Mouse (Mus musculus): Measurements from ENCODE around the gene Hoxd1.

The Hoxd1 gene

DNA sequence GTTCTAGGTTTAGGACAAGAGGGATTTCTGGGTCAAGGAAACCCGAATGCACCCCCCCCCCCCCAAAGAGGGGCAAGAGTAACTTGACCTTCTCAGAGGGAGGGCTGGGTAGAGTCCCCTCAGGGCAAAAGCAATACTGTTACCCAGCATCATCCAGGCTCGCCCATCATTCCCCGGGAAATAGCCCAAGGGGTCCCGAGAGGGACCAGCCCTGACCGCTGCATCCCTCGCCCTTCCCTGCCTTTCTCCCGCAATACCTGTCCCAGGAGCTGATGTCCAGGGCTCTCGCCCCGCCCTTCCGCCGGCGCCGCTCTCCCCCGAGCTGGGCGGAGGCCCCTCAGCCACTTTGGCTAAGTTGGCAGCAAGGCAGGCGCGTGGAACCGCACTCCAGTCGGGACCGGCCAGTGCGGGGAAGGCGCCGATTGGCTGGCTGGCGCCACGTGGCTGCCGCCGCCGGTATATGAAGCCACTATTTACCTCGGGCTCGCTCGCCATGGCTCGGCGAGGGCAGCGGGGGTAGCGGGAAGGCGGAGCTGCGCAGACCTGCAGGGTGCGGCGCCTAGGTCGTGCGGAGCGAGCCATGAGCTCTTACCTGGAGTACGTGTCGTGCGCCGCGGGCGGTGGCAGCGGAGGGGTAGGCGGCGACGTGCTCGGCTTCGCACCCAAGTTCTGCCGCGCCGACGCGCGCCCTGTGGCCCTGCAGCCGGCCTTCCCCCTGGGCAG is at the start of gene Hoxd1:
Gene Hoxd1 (plus strand): TSS at position 459 of the 723 bp plus-strand sequence.
- peak; percentile 75 for DNase-seq

DNA sequence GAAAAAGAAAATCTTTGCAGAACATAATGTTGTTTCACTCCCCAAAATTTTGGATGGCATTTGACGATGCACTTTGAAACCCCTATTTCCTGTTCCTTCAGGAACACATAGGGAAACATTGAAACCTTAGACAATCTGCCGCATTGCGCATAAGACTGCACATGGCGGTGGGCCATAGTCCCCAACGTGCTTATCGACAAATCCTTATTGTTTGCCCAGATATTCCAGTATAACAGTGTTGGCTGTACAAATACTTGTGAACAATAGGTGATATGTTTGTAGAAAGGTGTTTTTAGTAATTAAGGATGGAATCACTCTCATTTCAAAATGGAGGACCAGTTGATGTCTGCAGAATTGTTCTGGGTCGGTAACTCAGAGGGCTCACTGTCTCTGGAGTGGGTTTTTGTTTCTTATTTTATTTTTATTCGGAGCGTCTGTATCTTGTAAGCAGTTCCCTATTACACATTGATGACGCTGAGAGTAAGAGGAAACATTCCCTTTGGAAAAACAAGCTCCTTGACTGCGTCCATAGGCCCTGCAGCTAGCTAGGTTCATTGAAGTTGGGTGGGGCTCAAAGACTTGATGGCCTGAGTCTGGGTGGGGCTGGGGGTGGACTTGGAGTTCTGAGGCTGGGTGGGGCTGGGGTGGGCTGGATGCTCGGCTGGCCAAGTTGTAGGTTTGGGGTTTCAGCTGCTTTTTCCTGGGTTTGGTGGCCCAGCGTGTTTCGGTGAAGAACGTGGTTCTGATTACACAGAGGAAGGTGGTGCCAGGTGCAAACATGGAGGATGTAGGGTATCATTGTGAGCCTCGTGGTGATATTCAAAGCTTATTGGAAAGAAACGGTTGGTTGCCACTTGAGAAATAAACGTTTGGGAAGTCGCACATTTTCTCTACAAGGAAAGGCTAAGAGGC is 49.3 kb upstream of the Hoxd1 start:
- peak; percentile 33 for DNase-seq

DNA sequence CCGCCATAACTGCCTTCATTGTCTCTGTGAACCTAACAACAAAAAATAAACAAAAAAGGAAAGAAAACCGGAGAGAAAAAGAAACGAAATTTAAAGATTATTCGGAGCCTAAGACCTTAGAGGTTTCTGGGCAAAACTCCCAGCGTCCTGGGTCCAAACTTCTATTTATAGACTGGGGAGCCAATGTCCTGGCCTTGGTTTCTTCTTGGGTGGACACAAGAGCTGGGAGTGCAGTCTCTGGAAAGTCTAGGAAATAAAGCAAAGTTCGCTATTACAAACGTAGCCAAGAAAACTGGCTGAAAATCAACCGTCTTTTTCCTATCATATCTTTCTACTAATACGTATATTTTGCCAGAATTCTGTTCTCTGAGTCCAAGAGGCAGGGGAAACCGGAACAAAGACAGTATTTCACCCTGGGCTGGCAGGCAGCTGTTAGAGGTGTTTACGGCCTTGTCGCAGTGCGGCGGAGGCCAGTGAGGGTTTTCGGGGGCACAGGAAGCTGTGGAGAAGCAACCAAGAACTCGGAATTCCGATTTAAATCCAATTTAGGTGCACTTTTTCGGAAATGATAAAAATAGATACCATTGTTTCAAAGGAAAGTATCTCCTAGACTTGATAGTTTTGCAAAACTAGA is 48.5 kb upstream of the Hoxd1 start:
- peak; percentile 56 for DNase-seq

DNA sequence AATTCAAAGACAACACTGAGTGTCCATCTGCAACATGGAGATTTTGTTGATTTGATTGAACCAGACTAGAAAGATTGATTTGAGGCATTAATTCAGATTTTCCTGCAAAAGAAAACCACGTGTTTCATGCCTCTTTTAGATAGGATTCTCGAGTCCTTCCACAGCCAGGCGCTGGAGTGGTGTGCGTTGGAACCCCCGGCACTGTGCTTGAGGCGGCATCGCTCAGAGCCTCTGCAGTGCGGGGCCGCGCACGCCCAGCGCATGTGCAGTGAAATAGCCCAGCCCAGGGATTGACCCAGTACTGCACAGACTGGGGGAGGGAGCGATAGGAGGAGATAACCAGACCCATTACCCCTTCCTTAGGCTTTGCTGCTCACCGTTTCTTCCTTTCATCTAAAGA is 47.9 kb upstream of the Hoxd1 start:
- peak; percentile 79 for DNase-seq

DNA sequence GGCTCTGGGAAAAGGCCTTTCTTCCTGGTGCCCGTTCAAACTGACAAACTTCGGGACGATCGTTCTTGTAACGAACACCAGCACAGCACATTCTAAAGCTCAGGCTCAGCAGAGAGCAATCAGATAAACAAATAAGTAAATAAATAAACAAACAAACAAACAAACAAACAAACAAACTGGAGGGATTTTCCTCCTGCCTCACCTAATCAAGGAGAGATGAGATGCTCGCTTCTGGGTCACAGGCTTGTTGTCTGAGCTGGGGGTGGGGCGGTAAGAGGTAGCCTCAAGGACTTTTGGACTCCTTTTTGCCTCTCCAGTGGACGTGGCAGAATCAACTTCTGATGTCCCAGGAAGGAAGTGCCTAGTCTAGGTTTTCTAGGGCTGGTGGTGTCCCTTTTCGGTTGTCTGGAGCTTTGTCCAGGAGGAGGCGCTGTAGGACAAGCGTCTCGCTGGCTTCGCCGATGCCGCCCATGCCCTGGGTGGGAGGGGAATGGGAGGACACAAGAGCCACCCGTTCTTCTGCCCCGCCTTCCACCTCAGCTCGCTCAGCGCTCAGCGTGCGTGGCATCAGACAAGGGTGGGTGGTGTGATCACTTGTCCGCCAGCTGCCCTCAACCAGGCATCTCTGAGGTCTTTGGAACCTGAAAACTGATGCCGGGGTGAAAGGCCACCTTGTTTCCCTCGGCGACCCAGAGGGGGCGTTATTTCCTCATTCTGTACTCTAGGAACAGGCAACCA is 47.1 kb upstream of the Hoxd1 start:
- peak; percentile 98 for DNase-seq

DNA sequence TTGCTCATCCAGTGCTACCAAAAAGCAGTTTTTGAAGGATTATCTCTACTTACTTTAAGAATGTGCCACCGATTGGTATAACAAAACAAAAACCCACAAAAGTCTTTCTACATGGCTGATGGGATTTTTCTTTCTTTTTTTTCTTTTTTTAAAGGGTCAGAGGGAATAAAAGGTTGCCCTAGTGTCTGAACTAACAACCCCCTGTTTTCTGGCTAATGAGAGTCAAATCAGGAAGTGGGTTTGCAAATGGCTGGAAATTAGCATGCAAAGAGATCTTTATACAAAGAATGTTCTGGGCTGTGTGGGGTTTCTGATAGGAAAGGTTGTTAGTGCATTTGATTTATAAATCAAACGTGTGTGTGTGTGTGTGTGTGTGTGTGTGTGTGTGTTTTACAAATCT is 42.4 kb upstream of the Hoxd1 start:
- no peak for DNase-seq

DNA sequence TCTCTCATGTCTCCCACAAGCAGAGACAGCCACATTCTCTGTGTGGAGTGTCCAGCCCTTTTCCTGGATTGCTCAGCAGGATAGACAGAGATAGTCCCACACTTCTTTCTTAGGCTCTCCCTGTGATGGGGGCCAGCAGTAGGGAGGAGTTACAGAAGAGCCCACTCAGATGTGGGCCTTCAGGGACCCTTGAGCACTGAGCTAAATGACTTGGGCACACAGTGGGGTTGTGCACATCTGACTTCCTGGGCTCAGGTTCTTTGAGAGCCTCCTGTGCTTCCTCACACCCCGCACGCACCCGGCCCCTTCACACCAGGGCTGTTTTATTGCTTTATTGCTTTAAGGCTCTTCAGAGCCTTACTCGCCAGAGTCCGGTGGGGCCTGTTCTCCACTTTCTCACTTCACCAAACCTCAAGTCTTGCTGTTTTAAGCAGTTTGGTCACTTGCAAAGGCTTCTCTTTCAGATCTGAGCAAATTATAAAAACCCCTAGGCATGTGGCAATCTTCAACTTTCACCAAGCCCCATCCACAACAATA is 41.8 kb upstream of the Hoxd1 start:
- no peak for DNase-seq

DNA sequence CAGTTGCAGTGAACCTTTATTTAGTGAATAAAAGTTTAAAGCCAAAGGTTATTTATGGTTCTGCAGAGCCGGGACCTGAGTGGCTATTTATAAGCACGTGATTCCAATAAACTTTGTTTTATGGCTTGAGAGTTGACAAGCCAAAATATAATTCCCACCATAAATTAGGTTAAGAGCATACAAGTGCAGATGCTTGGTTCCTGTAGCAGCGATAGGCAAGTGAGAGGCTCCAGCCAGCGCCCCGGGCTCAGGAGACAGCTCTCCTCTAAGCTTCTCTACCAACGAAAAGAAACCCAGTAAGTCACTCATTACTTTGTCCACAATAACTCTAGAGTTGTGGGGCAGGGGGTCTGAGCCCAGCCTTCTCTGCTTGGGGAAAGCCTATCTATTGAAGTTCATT is 40.9 kb upstream of the Hoxd1 start:
- DNase-seq: peak; percentile 65

DNA sequence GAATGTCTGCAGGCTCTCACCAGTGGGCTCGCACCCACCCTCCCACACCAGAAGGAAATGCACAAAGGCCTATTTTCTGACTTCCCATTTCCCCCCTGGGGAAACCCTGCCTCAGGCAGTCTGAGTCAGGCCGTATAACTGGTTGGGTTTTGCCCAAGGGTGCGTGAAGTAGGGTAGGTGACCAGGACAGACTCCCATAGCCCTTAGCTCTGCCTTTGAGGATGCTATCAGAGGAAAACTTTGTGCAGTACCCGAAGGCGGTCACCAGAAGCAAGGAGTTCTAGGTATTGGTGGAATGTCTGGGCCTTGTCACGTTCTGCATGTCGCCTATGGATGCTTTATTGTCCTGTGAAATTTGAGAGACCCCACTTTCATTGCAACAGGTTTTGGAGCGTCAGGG is 39.8 kb upstream of the Hoxd1 start:
- no peak for DNase-seq

DNA sequence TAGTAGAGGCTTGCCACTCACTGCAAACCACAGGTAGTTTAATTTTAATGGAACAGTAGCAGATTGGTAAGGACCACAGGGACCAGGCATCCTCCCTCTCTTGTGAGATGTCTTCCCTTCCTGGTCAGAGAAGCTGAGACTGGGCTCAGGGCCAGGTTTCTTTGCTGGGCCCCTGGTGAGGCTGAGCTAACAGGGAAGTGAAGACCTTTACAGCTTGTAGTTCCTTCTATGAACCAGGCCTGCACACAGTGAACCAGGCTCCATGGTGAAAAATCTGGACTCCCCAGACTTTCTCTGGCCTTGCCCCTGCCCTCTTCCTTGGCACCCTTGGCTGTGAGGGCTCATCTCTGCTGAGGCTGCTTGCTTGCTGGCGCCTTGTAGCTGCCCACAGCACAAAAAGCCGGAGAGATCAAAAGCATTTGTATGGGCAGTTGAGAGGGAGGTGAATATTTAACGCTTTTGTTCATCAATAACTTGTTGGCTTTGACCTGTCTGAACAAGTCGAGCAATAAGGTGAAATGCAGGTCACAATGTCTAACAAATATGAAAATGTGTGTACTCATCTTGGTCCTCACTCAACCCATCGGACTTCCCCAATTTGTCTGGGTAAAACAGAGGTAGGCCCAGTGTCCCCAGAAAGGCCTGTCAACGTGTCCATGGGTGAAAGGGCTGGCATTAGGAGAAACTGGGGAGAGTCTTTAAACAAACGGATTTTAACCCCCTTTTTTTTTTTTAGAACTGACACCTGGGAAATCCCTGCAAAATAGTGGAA is 38.4 kb upstream of the Hoxd1 start:
- peak; percentile 80 for DNase-seq

DNA sequence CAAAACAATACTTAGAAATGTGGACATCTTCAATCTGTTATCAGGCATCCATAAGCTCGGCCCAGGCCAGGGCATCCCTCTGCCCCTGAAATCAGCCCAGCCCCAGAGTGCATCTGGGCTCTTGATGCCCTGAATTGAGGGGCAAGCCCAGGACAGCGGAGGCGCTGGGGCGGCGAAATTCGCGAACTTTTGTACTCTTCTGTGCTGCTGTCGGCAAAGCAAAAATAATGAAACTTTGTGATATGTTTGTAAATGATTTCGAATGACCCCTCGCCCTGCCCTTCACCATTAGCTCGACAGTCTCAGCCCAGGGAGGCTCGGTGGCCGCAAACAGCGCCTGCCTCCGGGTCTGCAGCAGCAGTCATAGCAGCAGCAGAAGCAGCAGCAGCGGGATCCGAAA is 37.6 kb upstream of the Hoxd1 start:
- DNase-seq: peak; percentile 27

DNA sequence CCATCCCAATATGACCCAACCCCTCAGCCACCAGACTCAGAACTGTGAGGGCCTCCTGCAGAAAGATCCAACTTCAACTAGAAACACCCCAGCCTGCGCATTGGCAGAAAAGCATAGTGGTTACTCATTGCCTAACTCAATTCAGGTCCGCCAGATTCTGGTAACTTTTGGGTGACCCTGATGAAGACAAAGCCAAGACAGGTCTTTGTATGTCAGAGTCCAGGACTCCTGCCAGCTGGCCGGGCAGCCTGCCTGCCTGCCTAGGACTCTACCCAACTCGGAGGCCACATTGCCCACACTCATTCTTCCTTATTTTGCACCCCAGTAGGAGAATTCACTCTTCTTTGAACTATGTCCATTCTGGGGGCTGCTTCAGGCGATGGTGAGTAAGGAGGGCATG is 36.2 kb upstream of the Hoxd1 start, which contains the start of gene Gm28230:
Gene Gm28230 (plus strand): TSS at position 178 of the 400 bp plus-strand sequence.
- DNase-seq: no peak

DNA sequence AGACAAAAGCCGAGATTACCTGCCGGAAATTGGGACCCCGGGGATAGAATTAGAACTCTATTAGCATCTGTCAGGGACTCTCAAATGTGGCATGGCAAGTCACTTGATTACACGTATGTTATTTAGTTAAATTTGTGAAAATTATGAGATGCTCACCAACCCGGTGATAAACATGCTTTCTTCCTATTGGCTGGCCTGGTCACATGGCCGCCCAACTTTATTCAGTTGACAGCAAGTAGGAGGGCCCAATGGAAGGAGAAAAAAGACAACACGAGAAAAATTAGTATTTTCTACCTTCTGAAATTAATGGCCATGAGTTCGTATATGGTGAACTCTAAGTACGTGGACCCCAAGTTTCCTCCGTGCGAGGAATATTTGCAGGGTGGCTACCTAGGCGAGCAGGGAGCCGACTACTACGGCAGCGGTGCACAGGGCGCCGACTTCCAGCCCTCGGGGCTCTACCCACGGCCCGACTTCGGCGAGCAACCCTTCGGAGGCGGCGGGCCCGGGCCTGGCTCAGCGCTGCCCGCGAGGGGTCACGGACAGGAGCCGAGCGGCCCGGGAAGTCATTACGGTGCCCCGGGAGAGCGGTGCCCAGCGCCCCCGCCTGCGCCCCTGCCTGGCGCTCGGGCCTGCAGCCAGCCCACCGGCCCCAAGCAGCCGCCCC is 35.7 kb upstream of the Hoxd1 start:
- DNase-seq: no peak

DNA sequence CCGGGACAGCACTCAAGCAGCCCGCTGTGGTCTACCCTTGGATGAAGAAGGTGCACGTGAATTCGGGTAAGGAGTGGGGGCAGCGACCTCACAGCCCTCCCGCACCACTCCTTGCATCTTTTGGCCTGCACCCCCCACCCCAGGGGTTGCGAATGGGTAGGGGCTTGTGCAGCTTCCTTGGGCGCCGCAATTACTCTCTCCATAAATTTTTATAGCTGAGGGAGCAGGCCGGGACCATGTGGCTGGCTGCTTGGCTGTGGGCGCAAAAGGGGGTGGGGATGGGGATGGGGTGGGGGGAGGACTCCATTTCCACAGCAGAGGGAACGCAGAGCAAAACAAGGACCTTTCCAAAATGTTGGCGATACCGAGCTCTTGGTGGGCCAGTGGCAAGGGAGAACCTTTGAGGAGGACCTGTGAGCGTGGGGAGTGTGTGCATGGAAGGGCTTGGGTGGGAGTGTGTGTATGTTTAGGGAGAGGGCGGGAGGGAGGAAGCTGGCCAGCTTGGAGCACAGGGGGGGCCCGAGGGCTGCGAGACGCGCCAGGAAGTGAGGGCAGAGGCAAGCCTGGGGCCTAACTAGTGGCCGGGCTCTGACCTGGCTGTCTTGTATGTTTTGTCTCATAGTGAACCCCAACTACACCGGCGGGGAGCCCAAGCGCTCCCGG is 35.0 kb upstream of the Hoxd1 start:
- no peak for DNase-seq

DNA sequence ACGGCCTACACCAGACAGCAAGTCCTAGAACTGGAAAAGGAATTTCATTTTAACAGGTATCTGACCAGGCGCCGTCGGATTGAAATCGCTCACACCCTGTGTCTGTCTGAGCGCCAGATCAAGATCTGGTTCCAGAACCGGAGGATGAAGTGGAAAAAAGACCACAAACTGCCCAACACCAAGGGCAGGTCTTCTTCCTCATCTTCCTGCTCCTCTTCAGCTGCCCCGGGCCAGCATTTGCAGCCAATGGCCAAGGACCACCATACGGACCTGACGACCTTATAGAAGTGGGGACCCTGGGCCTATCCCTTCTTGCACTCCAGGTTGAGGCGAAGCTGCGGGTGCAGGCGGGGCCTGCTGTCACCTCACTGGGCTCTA is 34.5 kb upstream of the Hoxd1 start:
- DNase-seq: no peak

DNA sequence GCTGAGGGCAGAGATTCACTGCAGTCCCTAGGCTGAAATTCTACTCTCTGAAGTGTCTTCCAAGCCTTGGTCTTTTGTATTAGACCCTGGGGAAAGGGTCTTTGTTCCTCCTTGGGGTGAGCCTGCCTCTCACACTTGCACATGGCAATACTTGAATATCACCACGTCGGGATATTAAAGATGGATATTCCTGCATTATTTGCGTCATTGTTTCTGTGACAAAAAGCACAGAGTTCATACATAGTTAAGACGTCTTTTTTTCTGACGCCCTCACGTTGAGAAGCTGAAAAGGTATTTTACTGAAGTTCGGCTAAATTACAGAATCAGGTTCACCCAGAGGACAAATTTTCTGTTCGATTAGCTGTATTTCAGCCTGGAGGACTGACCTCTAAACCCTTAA is 32.4 kb upstream of the Hoxd1 start:
- no peak for DNase-seq

DNA sequence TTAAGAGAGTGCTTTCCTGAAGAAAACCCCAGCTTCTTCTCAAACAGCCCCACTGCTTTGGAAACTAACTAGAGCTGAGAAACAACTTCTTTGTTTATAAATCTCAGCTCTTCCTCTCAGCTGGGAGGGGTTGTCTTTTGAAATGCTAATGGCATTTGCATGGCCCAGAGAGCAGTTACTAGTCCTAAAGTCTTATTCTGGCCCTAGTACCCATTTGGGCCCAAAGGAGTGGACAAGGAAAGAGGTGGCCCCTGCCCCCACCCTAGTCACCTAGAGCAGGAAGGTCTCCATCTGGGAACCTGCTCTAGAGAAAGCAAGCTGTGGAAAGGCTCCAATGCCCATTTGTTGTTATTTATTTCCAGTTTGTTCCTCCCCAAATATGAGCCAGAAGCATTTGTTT is 31.7 kb upstream of the Hoxd1 start:
- DNase-seq: no peak

DNA sequence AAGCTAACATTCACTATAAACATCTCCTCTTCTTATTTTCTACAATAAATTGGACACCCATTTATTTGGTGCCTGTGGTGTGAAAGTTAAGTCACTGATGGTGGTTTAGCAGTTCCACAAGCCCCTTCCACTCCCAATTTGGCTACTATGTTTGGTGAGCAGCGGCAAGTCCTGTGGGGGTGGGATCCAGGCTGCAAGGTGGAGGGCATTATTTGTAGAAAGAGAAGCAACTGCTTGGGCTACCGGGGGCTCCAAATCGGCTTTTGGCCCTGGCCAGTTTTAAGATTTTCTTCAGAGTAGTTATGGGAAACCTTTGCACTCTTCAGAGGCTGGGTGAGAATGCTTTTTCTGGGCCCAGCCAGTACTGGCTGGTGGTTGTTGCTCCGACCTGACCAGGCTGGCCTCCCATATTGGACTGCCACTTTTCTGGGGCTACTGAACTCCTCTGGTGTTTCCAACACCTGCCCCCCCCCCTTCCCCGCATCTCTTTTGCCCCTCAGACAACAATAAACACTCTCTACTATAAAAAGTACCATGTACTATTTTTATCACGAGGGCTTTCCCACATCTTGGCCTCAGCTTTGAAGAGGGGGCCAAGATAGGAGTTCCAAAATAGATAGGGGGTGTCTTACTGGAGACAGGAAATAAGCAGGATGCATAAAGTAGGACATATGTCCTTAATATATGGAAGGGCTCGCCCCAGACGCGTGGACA is 30.8 kb upstream of the Hoxd1 start:
- no peak for DNase-seq

DNA sequence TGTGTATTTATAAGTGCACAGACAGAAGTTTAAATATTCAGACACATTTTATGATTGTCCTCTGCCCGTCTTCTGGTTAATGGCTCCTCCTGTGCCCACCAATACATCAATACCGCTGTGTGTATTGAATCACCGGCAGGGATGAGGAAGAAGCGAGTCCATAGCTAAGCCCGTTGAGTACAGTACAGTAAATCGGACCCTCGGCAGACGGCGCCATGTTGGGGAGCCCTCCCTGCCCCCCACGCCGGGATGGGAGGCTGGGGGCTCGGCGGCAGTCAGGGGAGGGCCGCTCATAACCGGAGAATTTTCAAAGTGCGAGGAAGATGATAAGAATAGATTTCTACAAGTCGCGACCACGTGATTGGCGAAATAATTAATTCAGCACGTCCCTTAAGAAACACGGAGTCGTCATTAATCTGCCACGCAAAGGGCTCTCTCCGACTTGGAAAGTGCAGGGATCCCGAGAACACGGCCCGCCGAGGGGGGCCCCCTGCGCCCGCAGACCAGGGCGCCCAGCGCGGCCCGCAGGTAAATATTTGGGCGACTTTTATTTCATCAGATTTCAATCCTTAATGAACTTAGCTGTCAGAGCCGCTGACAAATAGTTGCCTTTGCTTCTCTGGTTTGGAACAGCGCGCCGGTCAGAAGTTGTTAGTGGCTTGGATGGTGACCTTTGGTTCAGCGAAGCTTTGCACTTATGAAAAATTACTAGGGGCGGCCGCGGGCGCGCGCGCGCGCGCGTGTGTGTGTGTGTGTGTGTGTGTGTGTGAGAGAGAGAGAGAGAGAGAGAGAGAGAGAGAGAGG is 30.1 kb upstream of the Hoxd1 start:
- DNase-seq: peak; percentile 56
